Mouse (Mus musculus): ENCODE measurements around the gene Fbxo6. TPM values are rescaled to one million over a fixed set of nuclear protein-coding genes. Genes with fewer than 3 reads are reported as not detected.
"Not testable (repeated sequence)": the region's sequence is repeated elsewhere in the genome, so short reads cannot be mapped to it uniquely, and the experiment has no call there.

Gene Fbxo6
- polyA plus RNA-seq, 1 experiment from 2014 or later: 16.5 TPM

DNA sequence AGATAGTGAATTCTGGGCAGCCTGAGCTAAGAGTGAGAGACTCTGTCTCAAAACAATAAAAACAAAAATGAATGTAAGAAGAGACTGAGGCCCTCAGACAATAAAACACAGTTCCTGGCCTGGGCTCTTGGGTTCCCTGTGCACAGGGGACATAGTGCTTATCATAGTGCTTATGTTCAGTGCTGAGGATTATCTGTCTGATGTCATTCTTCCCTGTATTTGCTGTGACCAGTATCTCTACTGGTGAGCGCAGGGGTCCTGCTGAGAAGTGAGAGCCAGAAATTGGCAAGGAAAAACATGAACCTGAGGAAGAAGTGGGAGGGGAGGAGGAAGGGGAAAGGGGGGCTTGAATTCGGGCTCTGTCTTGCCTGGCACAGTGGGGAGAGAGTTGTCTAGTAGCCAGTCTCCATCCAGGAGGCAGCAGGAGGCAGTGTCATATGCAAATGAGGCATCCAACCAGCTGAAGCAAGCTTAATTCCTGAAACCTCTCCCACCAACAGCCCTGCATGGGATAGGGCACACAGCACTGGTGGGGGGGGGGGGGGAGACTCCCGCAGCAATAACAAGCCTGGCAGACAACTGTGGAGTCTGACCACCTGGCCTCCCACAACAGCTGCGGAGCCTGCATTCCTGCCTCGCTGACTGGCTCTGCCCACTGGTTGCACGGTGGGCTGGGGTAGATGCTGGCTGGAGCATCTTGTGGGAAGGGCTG is 29.8 kb downstream of the Fbxo6 start:
- H3K4me3 ChIP-seq (replicated peaks): no peak overlapping the region
- DNase-seq (no peak), ATAC-seq (ENCODE audit: low read depth) (no peak)
- H3K27me3 ChIP-seq: peaks cover 10% of the 10 kb centered on the region; the same call in 1 of the 2 replicates
- H3K36me3 ChIP-seq: no peaks in the 10 kb centered on the region
- no peak overlapping the region for H3K27ac ChIP-seq
- 28% methylated on average over 6 of the region's 6 CpGs for WGBS (ENCODE audit: insufficient replicate concordance)
- no peak overlapping the region for H3K4me2 ChIP-seq
- H3K4me1 ChIP-seq (replicated peaks): no peaks in the 10 kb centered on the region
- no peak overlapping the region for H3K9ac ChIP-seq
- no peaks in the 10 kb centered on the region; the same call in 1 of the 2 replicates for H3K9me3 ChIP-seq (replicated peaks)

DNA sequence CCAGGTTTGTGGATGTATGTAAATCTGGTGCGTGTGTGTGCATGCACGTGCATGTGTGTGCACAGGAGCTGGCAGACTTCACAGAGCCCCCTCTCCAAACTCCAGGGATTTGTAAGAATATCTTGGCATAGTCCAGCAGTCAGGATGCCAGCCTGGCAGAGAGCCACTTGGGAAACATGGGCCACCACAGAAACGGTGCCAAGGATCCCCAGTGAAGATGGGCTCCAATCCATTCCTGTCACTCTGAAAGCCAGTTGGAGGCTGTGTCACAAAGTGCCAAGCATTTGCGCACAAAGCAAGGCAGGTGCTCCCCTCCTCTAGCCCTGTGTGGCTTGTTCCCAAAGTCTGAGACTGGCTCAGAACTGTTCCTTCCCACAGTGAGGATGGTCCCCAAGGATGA is 30.6 kb downstream of the Fbxo6 start:
- DNase-seq: no peak
- no peak for ATAC-seq (ENCODE audit: low read depth)
- Histone ChIP-seq H3K9me3 (replicated peaks) (no peaks in the 10 kb centered on the region; the same call in 1 of the 2 replicates), H3K4me1 (replicated peaks) (no peaks in the 10 kb centered on the region), H3K4me3 (replicated peaks) (no peak overlapping the region), H3K4me2 (no peak overlapping the region), H3K27ac (no peak overlapping the region), H3K9ac (no peak overlapping the region), H3K36me3 (no peaks in the 10 kb centered on the region), H3K27me3 (peaks cover 9% of the 10 kb centered on the region; the same call in 1 of the 2 replicates)
- WGBS (ENCODE audit: insufficient replicate concordance): 60% methylated on average over 4 of the region's 4 CpGs

DNA sequence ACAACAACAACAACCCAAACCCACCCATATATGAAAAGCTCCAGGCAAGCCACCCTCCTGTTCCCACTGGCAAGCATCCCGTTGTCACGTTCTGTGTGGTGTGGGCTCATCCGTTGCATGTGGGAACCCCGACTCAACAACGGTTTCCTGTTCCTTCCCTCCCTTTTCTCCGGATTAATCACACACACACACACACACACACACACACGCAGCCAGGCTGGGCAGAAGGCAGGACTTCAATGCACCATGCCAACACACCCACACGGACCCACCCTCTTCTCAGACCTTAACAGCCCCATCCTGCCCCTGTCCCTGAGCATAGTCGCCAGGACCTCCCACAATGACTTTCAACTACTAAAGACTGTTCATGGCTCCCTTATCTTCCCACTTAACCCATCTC is 31.4 kb downstream of the Fbxo6 start:
- H3K9ac ChIP-seq: no peak overlapping the region
- no peak overlapping the region for H3K4me2 ChIP-seq
- H3K4me3 ChIP-seq (replicated peaks): no peak overlapping the region
- no peaks in the 10 kb centered on the region; the same call in 1 of the 2 replicates for H3K9me3 ChIP-seq (replicated peaks)
- DNase-seq (no peak), ATAC-seq (ENCODE audit: low read depth) (no peak)
- peaks cover 9% of the 10 kb centered on the region; the same call in 1 of the 2 replicates for H3K27me3 ChIP-seq
- WGBS (ENCODE audit: insufficient replicate concordance): 56% methylated on average over 9 of the region's 9 CpGs
- H3K27ac ChIP-seq: no peak overlapping the region
- no peaks in the 10 kb centered on the region for H3K36me3 ChIP-seq
- no peaks in the 10 kb centered on the region for H3K4me1 ChIP-seq (replicated peaks)

DNA sequence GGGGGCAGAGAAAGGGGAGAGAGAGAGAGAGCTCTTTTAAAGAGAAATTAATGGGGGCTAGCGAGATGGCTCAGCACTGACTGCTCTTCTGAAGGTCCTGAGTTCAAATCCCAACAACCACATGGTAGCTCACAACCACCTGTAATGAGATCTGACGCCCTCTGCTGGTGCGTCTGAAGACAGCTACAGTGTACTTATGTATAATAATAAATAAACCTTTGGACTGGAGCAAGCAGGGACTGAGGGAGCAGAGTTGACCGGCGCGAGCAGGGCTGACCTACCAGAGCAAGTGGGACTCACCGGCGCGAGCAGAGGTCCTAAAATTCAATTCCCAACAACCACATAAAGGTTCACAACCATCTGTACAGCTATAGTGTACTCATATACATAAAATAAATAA is 32.4 kb downstream of the Fbxo6 start:
- H3K4me1 ChIP-seq (replicated peaks); ATAC-seq (ENCODE audit: low read depth); H3K9ac ChIP-seq; DNase-seq; H3K4me2 ChIP-seq; H3K27ac ChIP-seq; H3K9me3 ChIP-seq (replicated peaks); H3K4me3 ChIP-seq (replicated peaks); H3K36me3 ChIP-seq: not testable (repeated sequence)
- peaks cover 12% of the 10 kb centered on the region for H3K27me3 ChIP-seq
- 67% methylated on average over 9 of the region's 9 CpGs for whole genome bisulfite sequencing (ENCODE audit: insufficient replicate concordance)

DNA sequence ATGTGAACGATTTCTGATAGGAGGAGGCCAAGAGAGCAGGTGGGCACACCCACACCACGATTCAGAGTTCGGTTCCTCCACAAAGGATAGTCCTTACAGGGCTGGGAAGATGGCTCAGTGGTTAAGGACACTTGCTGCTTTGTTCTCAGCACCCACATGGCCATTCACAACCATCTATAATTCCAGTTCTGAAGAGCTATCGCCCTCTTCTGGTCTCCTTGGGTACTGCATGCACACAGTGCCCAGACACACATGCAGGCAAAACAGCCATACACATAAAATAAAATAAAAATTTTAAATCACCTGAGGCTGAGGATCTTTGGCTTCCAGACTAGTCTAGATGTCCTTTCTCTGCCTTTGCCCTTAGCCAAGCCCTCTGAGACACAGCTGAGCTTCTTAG is 34.5 kb downstream of the Fbxo6 start:
- no peak for ATAC-seq (ENCODE audit: low read depth)
- H3K4me2 ChIP-seq: no peak overlapping the region
- H3K9ac ChIP-seq: no peak overlapping the region
- H3K27ac ChIP-seq: no peak overlapping the region
- H3K9me3 ChIP-seq (replicated peaks): no peaks in the 10 kb centered on the region; the same call in 1 of the 2 replicates
- 70% methylated on average over 4 of the region's 4 CpGs for WGBS (ENCODE audit: insufficient replicate concordance)
- H3K4me1 ChIP-seq (replicated peaks): peaks cover 7% of the 10 kb centered on the region; the same call in 1 of the 2 replicates
- H3K36me3 ChIP-seq: no peaks in the 10 kb centered on the region
- no peak for DNase-seq
- H3K4me3 ChIP-seq (replicated peaks): no peak overlapping the region
- peaks cover 11% of the 10 kb centered on the region for H3K27me3 ChIP-seq

DNA sequence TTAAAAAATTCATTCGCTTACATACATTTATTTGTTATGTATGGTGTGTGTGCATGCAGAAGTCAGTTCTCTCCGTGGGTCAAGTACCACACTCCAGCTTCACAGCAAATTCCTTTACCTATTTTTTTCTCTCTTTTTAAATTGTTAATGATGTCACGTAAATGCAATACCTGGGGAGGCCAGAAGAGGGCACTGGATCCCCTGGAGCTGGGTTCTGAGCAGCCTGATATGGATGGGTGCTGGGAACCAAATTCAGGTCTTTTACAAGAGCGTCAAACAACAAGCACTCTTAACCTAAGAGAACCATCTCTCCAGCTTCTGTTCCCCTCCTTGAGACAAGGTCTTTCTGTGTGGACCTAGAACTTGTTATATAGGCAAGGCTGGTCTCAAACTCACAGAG is 35.3 kb downstream of the Fbxo6 start:
- H3K36me3 ChIP-seq: no peaks in the 10 kb centered on the region
- WGBS (ENCODE audit: insufficient replicate concordance): 70% methylated on average over 4 of the region's 4 CpGs

DNA sequence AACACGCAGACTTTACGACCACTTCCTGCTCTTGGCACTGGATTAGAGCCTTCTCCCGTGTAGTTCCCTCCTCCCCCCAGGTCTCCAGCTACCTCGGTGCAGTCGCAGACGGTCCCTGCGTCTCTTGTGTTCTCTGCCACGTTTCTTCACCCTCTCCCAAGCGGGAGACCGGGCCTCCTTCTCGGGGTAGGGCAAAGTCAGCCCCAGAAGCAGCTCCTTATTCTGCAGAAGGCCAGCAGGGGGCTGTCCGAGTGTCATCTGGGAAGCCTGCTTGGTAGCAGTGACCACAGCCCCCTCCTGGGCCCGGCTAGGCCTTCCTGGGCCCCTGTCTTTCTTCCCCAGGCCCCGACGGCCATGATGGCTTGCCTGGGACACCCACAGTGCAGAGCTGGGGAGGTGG is 36.5 kb downstream of the Fbxo6 start:
- H3K4me1 ChIP-seq (replicated peaks): peaks cover 7% of the 10 kb centered on the region; the same call in 1 of the 2 replicates
- DNase-seq (no peak), ATAC-seq (ENCODE audit: low read depth) (no peak)
- H3K27me3 ChIP-seq: peaks cover 5% of the 10 kb centered on the region; the same call in 1 of the 2 replicates
- no peaks in the 10 kb centered on the region; the same call in 1 of the 2 replicates for H3K9me3 ChIP-seq (replicated peaks)
- H3K27ac ChIP-seq: no peak overlapping the region
- no peaks in the 10 kb centered on the region for H3K36me3 ChIP-seq
- H3K4me2 ChIP-seq: no peak overlapping the region
- no peak overlapping the region for H3K4me3 ChIP-seq (replicated peaks)
- WGBS (ENCODE audit: insufficient replicate concordance): 4% methylated on average over 15 of the region's 15 CpGs
- H3K9ac ChIP-seq: no peak overlapping the region

More for the DNA sequence above, 35.3 kb downstream of the Fbxo6 start:
- ATAC-seq (ENCODE audit: low read depth) (no peak), DNase-seq (no peak)
- no peak overlapping the region for H3K4me3 ChIP-seq (replicated peaks)
- H3K9me3 ChIP-seq (replicated peaks): no peaks in the 10 kb centered on the region; the same call in 1 of the 2 replicates
- H3K4me2 ChIP-seq: no peak overlapping the region
- H3K27me3 ChIP-seq: peaks cover 11% of the 10 kb centered on the region
- no peak overlapping the region for H3K9ac ChIP-seq
- peaks cover 7% of the 10 kb centered on the region; the same call in 1 of the 2 replicates for H3K4me1 ChIP-seq (replicated peaks)
- no peak overlapping the region for H3K27ac ChIP-seq

DNA sequence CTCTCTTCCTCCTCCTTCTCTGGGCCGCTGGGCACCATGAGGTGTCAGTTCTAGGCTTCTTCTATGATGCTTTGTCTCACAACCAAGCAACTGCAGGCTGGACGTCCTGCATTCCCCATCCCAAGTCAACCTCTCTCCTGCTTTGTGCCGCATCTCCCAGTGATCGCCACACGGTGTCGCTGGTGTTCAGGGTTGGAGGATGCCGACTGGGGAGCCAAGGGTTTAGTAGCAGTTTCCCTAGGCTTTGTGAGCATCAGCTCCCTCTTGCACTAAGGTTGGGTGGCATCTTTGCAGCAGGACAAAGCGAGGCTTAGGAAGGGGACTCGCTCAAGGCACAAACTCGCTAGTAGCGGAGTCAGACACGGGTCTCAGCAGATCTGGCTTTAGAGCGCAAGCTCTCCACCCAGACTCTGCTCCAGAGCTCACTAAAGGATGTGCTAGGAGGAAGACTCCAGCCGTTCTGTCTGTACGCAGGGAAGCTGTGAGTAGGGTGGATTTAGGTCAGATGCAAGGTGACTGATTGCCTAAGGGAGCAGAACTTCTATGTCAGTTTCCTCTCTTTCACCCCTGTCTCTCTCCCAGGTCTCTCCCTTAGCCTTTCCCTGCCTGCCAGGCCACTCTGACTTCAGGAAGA is 37.1 kb downstream of the Fbxo6 start:
- H3K27me3 ChIP-seq: peaks cover 5% of the 10 kb centered on the region; the same call in 1 of the 2 replicates
- no peak overlapping the region for H3K9ac ChIP-seq
- H3K9me3 ChIP-seq (replicated peaks): no peaks in the 10 kb centered on the region; the same call in 1 of the 2 replicates
- whole genome bisulfite sequencing (ENCODE audit: insufficient replicate concordance): 7% methylated on average over 15 of the region's 15 CpGs
- H3K36me3 ChIP-seq: no peaks in the 10 kb centered on the region
- DNase-seq (peak; percentile 63), ATAC-seq (ENCODE audit: low read depth) (peak; percentile 55)
- no peak overlapping the region for H3K27ac ChIP-seq
- H3K4me2 ChIP-seq: no peak overlapping the region
- no peak overlapping the region for H3K4me3 ChIP-seq (replicated peaks)
- peaks cover 7% of the 10 kb centered on the region; the same call in 1 of the 2 replicates for H3K4me1 ChIP-seq (replicated peaks)

DNA sequence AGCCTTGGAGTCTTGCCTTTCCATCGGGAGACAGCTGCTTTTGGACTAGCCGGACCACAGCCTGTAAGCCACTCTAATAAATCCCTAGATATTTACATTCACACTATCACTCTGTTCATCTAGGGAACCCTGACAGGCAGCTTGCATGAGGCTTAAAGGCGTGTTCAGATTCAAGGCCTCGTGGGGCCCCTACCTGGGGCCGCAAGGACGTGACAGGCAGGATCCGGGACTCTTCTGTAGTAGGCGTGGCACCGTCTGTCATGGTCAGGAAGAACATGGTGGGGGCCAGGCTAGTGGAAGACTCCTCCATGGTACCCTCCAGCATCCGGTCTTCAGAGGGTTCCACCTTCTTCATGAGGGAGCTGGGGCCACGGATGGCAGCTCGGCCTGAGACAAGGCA is 39.4 kb downstream of the Fbxo6 start:
- WGBS (ENCODE audit: insufficient replicate concordance): 54% methylated on average over 12 of the region's 12 CpGs
- Histone ChIP-seq H3K27ac (no peak overlapping the region), H3K4me3 (replicated peaks) (no peak overlapping the region), H3K4me2 (no peak overlapping the region), H3K36me3 (no peaks in the 10 kb centered on the region), H3K9ac (no peak overlapping the region), H3K27me3 (peaks cover 13% of the 10 kb centered on the region), H3K4me1 (replicated peaks) (peaks cover 7% of the 10 kb centered on the region), H3K9me3 (replicated peaks) (no peaks in the 10 kb centered on the region; the same call in 1 of the 2 replicates)
- DNase-seq (no peak), ATAC-seq (ENCODE audit: low read depth) (no peak)

DNA sequence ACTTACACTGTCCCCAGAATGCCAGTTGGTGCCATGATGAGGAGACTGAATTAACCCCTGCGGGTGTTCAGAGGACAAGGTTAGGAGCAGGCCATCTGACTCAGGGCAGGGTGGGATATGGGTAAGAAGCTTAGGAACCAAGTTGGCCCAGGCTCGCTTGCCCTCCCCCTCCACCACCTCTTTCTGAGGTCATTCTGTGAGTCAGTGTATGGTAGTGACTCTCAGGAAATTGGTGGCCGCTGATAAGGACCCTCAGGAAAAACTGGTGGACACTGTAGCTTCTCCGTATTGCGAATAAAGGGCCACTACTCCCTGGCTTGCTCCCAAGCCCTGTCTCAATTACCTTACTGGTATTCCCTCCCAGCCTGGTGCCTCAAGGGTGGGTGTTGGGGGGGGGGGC is 42.7 kb downstream of the Fbxo6 start:
- H3K4me3 ChIP-seq (replicated peaks): no peak overlapping the region
- no peak overlapping the region for H3K4me2 ChIP-seq
- H3K36me3 ChIP-seq: no peaks in the 10 kb centered on the region
- no peaks in the 10 kb centered on the region for H3K9me3 ChIP-seq (replicated peaks)
- ATAC-seq (ENCODE audit: low read depth) (peak; percentile 60), DNase-seq (no peak)
- no peak overlapping the region for H3K9ac ChIP-seq
- WGBS (ENCODE audit: insufficient replicate concordance): 13% methylated on average over 5 of the region's 5 CpGs
- peaks cover 16% of the 10 kb centered on the region for H3K27me3 ChIP-seq
- no peaks in the 10 kb centered on the region; the same call in 1 of the 2 replicates for H3K4me1 ChIP-seq (replicated peaks)
- H3K27ac ChIP-seq: no peak overlapping the region

DNA sequence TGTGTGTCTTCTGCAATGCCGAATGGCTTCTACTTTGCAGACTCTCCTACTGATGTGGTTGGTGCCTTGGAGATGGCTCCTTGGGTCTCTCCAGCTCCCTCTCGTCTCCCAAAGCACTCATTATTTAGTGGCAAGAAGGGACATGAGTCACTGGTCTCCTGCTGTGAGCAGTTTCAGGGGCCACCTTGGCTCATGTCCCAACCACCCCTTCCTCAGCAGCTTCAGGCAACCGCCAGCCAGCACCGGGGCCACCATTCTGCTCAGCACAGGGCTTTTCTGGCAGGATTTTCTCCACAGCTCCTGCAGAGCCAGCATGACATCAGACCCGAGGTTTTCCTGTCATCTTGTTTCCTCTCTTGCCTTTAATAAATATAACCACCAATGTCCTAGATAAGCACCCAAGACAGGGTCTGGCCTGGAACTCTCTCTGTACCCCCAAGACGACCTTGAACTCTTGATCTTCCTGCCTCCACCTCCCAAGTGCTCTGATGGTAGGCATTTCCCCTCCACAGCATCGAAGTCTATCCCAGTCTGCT is 43.3 kb downstream of the Fbxo6 start:
- no peaks in the 10 kb centered on the region; the same call in 1 of the 2 replicates for H3K4me1 ChIP-seq (replicated peaks)
- H3K27ac ChIP-seq: peak overlapping the region; percentile 36; the same call in 1 of the 2 replicates
- H3K9me3 ChIP-seq (replicated peaks): no peaks in the 10 kb centered on the region
- no peak overlapping the region for H3K9ac ChIP-seq
- 20% methylated on average over 7 of the region's 7 CpGs for WGBS (ENCODE audit: insufficient replicate concordance)
- no peak overlapping the region for H3K4me2 ChIP-seq
- DNase-seq (no peak), ATAC-seq (ENCODE audit: low read depth) (no peak)
- H3K4me3 ChIP-seq (replicated peaks): no peak overlapping the region
- H3K36me3 ChIP-seq: no peaks in the 10 kb centered on the region
- H3K27me3 ChIP-seq: peaks cover 16% of the 10 kb centered on the region
